Mouse (Mus musculus) left cerebral cortex, adult 9 months (tissue): ENCODE measurements at regions not wholly inside any gene's neighbourhood (a gene's known extent, or its start where the extent isn't known, plus 50 kb on each side); places are given as distances from the start of the nearest gene placed in this dataset.
"Not testable (repeated sequence)": the region's sequence is repeated elsewhere in the genome, so short reads cannot be mapped to it uniquely, and the experiment has no call there.

Experiments
- DNase-seq, 2 experiments: peaks; one replicate each; pipeline ENCODE4 v3.0.0; 2022; ENCODE audit warnings: low spot score in 2 of 2

DNA sequence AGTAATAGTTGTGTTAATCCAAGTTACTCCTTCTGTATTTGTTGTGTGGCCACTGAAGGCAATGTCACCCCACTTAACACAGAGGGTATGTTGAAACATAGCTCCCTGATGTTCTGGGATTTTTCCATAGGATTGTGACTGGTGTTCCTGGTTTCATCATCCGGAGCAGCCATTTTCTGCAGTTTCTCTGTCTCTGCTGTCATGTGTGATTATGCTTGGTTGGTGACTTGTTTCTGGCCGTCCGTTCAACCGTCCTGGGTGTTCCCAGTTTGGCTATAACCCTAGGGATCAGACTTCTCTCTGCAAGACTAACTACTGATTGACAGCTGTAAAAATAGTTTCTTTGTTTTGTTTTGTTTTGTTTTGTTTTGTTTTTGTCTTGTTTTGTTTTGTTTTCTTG, 98.1 kb upstream of the Rpl34 start:
- DNase-seq, result no peak

GRCm38 (mm10) chr3:130827934-130828333, 97.7 kb upstream of the Rpl34 start:
- no peak for DNase-seq

DNA sequence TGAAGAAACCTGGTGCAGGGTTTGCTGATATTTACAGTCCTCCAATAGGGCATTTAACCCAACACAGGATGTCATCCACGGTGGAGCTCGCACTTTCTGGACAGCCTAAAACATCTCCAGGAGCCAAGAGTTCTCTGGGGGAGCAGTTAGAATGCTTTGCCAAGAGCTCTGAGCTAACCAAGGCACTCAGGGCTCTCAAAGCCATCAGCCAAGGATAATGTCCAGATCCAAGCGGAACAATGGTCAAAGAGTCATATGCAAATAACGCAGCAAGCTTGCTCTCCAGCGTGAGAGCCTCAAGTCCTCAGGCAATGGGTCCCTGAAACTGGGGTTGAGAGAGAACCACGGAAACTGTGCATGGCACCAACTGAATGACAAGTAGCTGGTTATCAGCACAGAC, 96.8 kb upstream of the Rpl34 start:
- no peak for DNase-seq

GRCm38 (mm10) chr3:130819837-130820098, 89.6 kb upstream of the Rpl34 start:
- no peak for DNase-seq

- no peak for DNase-seq
Measured at GRCm38 (mm10) chr3:130819031-130819836, 89.0 kb upstream of the Rpl34 start.

DNA sequence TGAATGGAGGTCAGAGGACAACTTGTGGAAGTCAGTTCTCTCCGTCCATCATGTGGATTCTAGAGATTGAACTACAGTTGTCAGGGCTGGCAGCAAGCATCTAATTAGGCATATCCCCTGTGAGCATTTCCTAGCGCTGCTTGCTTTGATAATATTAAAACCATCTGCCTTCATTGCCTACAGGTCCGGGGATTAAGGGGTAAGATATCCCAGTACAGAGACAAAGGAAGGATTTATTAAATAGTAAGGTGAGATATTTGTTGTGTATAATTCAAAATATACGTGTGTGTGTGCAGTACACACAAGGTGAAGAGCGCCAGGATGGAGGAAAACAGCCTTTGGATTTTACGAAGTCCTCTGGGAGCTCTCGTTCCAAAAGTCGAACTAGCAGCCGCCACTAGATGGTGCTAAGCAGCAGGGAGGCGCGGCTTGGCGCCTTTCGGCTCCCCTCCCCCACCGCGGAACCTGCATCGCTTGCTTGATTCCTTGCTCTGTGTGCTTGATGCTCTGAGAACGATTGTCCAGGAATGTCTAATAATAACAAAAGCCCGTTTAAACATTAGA, 88.4 kb upstream of the Rpl34 start:
- DNase-seq, result peak; percentile 14 to 88

DNA sequence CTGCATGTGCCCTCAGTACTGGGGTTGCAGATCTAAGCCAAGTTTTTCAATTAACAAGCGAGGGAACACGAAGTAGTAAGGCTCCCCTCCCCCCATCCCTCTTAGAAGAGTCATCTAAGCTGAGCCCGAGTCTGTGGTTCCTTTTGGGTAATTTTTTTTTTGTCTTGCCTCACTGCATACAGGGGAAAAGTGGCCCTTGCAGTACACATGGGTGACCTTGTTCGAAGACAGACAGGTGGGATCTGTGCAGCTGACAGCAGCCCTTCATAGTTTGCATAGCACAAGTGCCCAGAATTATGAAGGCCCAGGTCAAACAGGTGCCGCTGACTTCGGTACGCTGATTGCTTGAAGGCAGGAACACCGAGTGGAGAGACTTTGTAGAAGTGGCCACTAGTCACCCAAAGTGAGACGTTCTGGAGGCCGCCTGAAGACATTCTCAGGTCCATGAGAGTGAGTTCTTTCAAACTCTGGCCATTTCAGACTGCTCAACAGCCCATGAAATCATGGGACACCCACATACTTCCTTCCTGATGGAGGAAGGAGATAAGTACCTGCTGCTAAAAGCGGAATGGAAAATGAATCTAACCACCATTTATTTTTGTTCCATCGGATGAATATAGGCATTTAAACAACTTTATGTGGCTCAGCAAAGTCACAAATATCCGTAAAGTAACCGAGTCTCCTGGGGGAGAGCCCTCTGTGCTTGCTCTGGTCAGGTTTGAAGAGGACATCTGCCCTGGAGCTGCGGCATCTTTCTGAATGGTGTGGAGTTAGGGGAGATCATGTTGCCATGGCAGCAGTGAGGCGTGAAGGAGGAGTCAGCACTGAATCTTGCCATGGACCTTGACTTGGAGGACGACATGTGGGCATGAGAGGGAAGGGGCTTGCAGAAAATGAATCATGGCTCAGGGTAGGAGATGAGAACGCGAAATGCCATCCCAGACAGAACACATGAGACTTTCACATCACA, 79.8 kb upstream of the Rpl34 start:
- DNase-seq, result no peak

DNA sequence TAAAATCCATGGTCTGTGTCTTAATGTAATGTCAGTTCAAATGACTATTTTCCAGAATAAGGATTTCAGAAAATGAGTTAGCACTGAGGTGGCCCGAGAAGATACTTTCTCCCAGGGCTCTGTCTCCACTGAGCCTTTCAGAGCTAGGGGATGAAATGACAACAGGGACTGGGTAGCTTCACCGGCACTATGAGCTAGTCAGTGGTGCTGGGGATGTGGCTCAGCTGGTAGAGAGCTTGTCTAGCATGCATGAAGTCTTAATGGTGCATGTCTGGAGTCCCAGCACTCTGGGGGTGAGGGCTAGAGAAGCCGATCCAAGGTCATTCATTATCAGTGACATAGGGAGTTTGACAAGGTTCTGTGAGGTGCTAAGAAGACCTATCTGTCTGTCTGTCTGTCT, 75.1 kb upstream of the Rpl34 start:
- DNase-seq, result no peak

DNA sequence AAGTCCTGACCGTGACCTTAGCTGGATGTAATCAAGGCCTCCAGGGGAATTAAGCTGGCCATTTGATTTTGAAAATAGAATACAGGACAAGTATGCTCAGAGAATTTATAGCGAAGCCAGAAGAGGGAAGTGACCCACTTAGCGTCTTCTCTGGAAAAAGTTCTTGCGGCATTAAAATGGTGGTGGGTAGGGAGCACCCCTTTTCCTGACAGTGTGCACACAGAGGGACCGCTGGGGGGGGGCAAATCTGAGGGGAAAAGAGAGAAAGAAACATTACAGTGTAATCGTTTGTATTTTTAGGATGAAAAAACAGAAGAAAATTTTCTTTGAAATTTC, 74.1 kb upstream of the Rpl34 start:
- DNase-seq, result no peak

DNA sequence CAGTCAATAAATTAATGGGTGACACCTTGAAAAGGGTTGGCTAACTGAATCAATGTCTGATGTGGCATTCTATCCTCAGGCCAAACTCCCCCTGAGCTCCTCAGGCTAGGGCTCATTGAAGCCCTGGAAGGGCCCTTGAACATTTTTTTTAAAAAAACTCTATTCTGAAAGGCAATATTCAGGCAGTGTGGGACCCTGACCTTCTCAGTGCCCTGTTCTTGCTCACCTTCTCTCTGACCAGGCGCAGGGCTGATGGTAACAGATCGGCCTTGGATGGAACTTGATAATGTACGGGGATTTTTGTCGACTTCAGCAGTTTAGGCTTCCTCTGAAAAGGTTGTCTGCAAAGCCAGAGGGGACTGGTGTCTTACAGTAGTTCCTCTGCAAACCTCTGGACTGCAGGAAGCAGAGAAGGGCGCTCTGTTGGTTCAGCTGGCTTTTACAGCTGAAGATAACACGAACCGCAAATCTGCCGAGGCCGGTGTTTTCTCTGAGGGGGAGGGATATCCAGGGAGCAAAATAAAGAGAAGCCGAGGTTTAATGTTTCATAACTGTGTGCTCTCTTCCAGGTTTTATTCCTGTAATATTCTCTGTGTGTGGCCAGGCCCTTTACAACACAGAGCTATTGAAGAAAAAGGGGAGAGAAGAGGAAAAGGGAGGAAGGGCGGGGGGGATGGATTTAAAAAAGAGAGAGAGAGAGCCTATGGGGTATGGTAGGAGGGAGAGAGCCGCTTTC, 73.6 kb upstream of the Rpl34 start:
- no peak for DNase-seq

DNA sequence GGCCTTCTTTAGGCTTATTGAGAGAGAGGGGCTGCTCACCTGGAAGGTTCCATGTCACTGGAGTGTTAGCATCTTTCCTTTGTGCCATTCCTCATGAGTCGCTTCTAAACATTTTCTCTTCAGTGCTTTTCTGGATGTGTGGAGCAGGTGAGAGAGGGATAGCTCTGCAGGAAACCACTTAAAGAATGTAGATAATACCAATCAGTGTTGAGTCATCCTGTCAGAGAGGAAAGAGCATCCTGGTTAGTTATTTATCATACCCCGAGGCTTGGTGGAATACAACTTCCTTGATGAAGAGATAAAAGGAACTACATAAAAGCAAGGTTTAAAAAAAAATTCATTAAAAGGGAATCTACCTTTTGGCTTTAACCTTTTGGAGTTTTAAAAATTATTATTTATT, 69.8 kb upstream of the Rpl34 start:
- DNase-seq, result no peak

GRCm38 (mm10) chr3:130797956-130798355, 67.8 kb upstream of the Rpl34 start:
- DNase-seq, result not testable (repeated sequence)

GRCm38 (mm10) chr3:130796531-130796930, 66.3 kb upstream of the Rpl34 start:
- no peak for DNase-seq

- no peak for DNase-seq
Measured at GRCm38 (mm10) chr3:130795396-130795795, 65.2 kb upstream of the Rpl34 start.

GRCm38 (mm10) chr3:130794142-130794925, 64.1 kb upstream of the Rpl34 start:
- no peak for DNase-seq

- DNase-seq, result no peak
Measured at GRCm38 (mm10) chr3:130780706-130781240, 50.6 kb upstream of the Rpl34 start.
